Mouse (Mus musculus): ENCODE data around the gene Psen1.

GRCm38 (mm10) chr12:83764519-83764918, 76.6 kb downstream of the Psen1 start:
- TF ChIP-seq RAD21 (IDR thresholded peaks at IDR 0.05; ENCODE audit: low read depth, low read length) (no peak), SIN3A (IDR thresholded peaks at IDR 0.05; ENCODE audit: low read length) (no peak)

Data from CH12.LX (cell line).